Mouse (Mus musculus): ENCODE data around the gene Ppp1r12b. TPM values are rescaled to one million over a fixed set of nuclear protein-coding genes. Genes with fewer than 3 reads are reported as not detected.

The Ppp1r12b gene
- polyA plus RNA-seq, 1 experiment = 6.1 TPM

DNA sequence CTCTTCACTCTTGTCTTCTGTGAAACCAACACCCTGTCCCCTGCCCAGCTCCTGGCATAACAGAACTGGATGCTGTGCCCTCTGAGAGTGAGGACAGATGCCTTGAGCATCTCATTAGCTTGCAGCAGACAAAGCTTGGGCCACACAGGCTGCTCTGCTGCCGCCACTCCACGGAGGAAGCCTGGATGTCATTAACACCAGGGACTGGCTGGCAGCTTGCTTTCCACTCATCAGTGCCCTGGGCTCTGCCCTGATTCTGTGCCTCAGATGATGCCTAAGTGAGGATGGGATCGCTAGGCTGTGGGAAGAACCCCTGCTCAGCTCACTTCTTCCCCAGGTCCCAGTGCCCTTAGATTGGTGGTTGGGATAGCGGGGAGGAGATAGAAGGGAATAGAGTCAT lies 39.7 kb upstream of the Ppp1r12b start:
- DNase-seq (ENCODE audit: low read depth in 1 of 2, low spot score in 2 of 2) = no peak
- H3K36me3 ChIP-seq (ENCODE audit: control insufficient read depth, insufficient read depth, low read length) = no peaks in the 10 kb centered on the region
- H3K4me1 ChIP-seq (ENCODE audit: control insufficient read depth, insufficient read depth, insufficient read length) = no peaks in the 10 kb centered on the region
- H3K27me3 ChIP-seq (ENCODE audit: control insufficient read depth, insufficient read depth, low read length) = no peaks in the 10 kb centered on the region; the same call in 1 of the 2 replicates
- no peak overlapping the region for H3K4me3 ChIP-seq (ENCODE audit: extremely low read depth, insufficient read depth, insufficient read length)
- no peak for TF ChIP-seq CTCF (IDR thresholded peaks at IDR 0.05; ENCODE audit: extremely low read depth, insufficient read depth, insufficient read length, insufficient replicate concordance)
- TF ChIP-seq POLR2A (IDR thresholded peaks at IDR 0.05; ENCODE audit: low read depth, low read length) = no peak
- WGBS = 92% methylated on average over 4 of the region's 4 CpGs
- no peak overlapping the region for H3K27ac ChIP-seq (ENCODE audit: insufficient read depth, low read length)

- 80% methylated on average over 3 of the region's 3 CpGs for WGBS
Measured at GRCm38 (mm10) chr1:134994739-134995138, 39.0 kb upstream of the Ppp1r12b start.

DNA sequence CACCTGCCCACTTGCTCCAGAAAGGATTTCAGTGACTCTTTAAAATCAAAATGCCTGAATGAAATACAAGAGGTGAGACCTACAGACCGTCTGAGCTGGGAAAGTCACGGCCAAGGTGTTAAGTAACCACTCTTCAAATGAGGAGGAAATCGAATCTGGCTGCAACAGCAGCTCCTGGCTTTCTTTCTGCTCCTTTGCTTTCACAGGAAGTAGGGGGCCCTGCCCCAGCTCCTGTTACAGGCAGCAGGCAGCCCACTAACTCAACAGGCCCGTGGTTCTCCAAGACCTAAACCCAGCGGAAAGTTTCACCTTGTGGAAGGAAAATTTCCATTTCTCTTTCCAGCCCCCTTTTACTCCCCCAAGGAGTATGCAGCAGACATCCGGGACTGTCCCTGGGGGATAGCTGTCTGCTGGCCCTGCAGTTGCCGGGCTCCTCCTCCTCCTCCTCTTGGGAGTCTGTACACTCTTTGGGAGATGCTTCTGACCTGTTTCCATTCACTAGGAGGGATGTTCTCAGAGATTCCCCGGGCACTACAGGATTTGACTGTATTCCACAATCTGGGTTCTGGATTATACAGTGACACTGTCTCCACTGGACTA lies 36.4 kb upstream of the Ppp1r12b start:
- no peaks in the 10 kb centered on the region for H3K36me3 ChIP-seq (ENCODE audit: control insufficient read depth, insufficient read depth, low read length)
- no peak for DNase-seq (ENCODE audit: low read depth in 1 of 2, low spot score in 2 of 2)
- WGBS = 20% methylated on average over 8 of the region's 8 CpGs
- H3K4me1 ChIP-seq (ENCODE audit: control insufficient read depth, insufficient read depth, insufficient read length) = peaks cover 5% of the 10 kb centered on the region
- peaks cover 2% of the 10 kb centered on the region; the same call in 1 of the 2 replicates for H3K27me3 ChIP-seq (ENCODE audit: control insufficient read depth, insufficient read depth, low read length)
- H3K27ac ChIP-seq (ENCODE audit: insufficient read depth, low read length) = no peak overlapping the region
- no peak overlapping the region for H3K4me3 ChIP-seq (ENCODE audit: extremely low read depth, insufficient read depth, insufficient read length)
- TF ChIP-seq CTCF (IDR thresholded peaks at IDR 0.05; ENCODE audit: extremely low read depth, insufficient read depth, insufficient read length, insufficient replicate concordance) (no peak), POLR2A (IDR thresholded peaks at IDR 0.05; ENCODE audit: low read depth, low read length) (no peak)

More at GRCm38 (mm10) chr1:134994739-134995138, 39.0 kb upstream of the Ppp1r12b start:
- Histone ChIP-seq H3K4me3 (ENCODE audit: extremely low read depth, insufficient read depth, insufficient read length) (no peak overlapping the region), H3K36me3 (ENCODE audit: control insufficient read depth, insufficient read depth, low read length) (no peaks in the 10 kb centered on the region), H3K27me3 (ENCODE audit: control insufficient read depth, insufficient read depth, low read length) (no peaks in the 10 kb centered on the region; the same call in 1 of the 2 replicates), H3K4me1 (ENCODE audit: control insufficient read depth, insufficient read depth, insufficient read length) (no peaks in the 10 kb centered on the region), H3K27ac (ENCODE audit: insufficient read depth, low read length) (no peak overlapping the region)
- no peak for DNase-seq (ENCODE audit: low read depth in 1 of 2, low spot score in 2 of 2)
- TF ChIP-seq POLR2A (IDR thresholded peaks at IDR 0.05; ENCODE audit: low read depth, low read length) (no peak), CTCF (IDR thresholded peaks at IDR 0.05; ENCODE audit: extremely low read depth, insufficient read depth, insufficient read length, insufficient replicate concordance) (no peak)

- H3K4me3 ChIP-seq (ENCODE audit: extremely low read depth, insufficient read depth, insufficient read length) = no peak overlapping the region
- 9% methylated on average over 7 of the region's 7 CpGs for WGBS
- H3K4me1 ChIP-seq (ENCODE audit: control insufficient read depth, insufficient read depth, insufficient read length) = peaks cover 5% of the 10 kb centered on the region
- TF ChIP-seq CTCF (IDR thresholded peaks at IDR 0.05; ENCODE audit: extremely low read depth, insufficient read depth, insufficient read length, insufficient replicate concordance) (peak; percentile 83; the same call in 1 of the 2 replicates), POLR2A (IDR thresholded peaks at IDR 0.05; ENCODE audit: low read depth, low read length) (no peak)
- H3K27me3 ChIP-seq (ENCODE audit: control insufficient read depth, insufficient read depth, low read length) = peaks cover 2% of the 10 kb centered on the region; the same call in 1 of the 2 replicates
- DNase-seq (ENCODE audit: low read depth in 1 of 2, low spot score in 2 of 2) = peak; percentile 50 to 61
- no peak overlapping the region for H3K27ac ChIP-seq (ENCODE audit: insufficient read depth, low read length)
- H3K36me3 ChIP-seq (ENCODE audit: control insufficient read depth, insufficient read depth, low read length) = no peaks in the 10 kb centered on the region
Measured at GRCm38 (mm10) chr1:134989372-134989771, 33.6 kb upstream of the Ppp1r12b start.

DNA sequence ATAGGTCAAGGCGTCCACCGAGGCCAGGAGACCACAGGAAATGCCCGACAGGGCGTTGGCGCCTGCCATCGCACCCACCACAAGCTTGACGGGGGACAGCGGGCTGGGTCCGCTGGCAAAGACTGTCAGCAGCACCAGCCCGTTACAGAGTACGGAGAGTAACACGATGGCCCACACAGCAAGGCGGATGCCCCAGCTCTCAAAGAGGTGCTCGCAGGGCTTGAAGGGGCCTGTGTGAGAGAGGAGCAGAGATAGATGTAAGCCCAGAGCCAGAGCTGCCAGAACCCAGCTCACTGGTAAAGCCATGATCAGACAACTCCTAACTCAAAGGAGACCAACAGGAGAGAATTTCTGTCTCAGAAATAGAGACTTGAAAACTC lies 32.2 kb upstream of the Ppp1r12b start:
- WGBS = 27% methylated on average over 14 of the region's 14 CpGs

DNA sequence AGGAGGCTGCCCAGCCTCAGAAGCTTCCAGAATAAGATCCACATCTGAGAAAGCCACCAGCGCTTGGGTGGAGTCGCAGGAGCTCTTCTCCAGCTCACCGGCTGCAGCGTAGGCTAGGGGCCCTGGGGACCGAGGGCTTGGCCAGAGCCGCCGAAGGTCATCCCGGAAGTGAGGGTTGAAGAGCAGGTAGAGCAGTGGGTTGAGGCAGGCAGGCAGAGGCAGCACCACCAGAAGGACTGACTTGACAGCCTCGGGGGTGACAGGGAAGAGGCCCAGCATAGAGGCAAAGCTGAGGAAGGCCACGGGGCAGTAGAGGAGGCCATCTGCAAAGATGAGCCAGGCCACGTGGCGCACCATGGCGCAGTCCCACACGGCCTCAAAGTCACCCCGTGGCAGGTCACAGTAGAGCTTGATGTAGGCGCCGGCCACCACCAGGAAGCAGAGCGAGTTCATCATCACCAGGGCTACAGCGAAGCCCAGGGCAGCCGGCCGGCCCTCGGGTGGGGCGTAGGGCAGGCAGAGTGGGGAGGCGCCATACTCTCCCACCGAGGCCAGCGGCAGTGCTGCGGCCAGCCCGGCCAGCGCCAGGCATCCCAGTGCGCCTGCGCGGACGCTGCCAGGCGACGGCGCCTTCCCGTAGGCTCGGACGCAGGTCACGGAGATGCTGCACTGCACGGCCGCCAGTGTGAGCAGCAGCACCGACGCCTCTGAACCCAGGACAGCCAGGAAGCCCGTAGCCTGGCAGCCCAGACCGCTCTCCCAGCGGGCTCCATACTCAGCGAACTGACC lies 31.6 kb upstream of the Ppp1r12b start:
- DNase-seq (ENCODE audit: low read depth in 1 of 2, low spot score in 2 of 2) = peak in 1 of 2 experiments; percentile 9
- TF ChIP-seq POLR2A (IDR thresholded peaks at IDR 0.05; ENCODE audit: low read depth, low read length) = no peak
- peaks cover 5% of the 10 kb centered on the region for H3K4me1 ChIP-seq (ENCODE audit: control insufficient read depth, insufficient read depth, insufficient read length)
- no peak overlapping the region for H3K27ac ChIP-seq (ENCODE audit: insufficient read depth, low read length)
- H3K27me3 ChIP-seq (ENCODE audit: control insufficient read depth, insufficient read depth, low read length) = peaks cover 2% of the 10 kb centered on the region; the same call in 1 of the 2 replicates
- 27% methylated on average over 47 of the region's 48 CpGs for WGBS
- H3K4me3 ChIP-seq (ENCODE audit: extremely low read depth, insufficient read depth, insufficient read length) = peak overlapping the region; percentile 39; the same call in 1 of the 2 replicates
- no peaks in the 10 kb centered on the region for H3K36me3 ChIP-seq (ENCODE audit: control insufficient read depth, insufficient read depth, low read length)

More for the DNA sequence above, 32.2 kb upstream of the Ppp1r12b start:
- peaks cover 5% of the 10 kb centered on the region for H3K4me1 ChIP-seq (ENCODE audit: control insufficient read depth, insufficient read depth, insufficient read length)
- no peak overlapping the region for H3K27ac ChIP-seq (ENCODE audit: insufficient read depth, low read length)
- no peak for TF ChIP-seq POLR2A (IDR thresholded peaks at IDR 0.05; ENCODE audit: low read depth, low read length)
- TF ChIP-seq CTCF (IDR thresholded peaks at IDR 0.05; ENCODE audit: extremely low read depth, insufficient read depth, insufficient read length, insufficient replicate concordance) = no peak
- H3K27me3 ChIP-seq (ENCODE audit: control insufficient read depth, insufficient read depth, low read length) = peaks cover 2% of the 10 kb centered on the region; the same call in 1 of the 2 replicates
- no peaks in the 10 kb centered on the region for H3K36me3 ChIP-seq (ENCODE audit: control insufficient read depth, insufficient read depth, low read length)
- DNase-seq (ENCODE audit: low read depth in 1 of 2, low spot score in 2 of 2) = no peak
- 0 out of 2 replicates have a peak overlapping the region, but pooled peaks have one; percentile 39 for H3K4me3 ChIP-seq (ENCODE audit: extremely low read depth, insufficient read depth, insufficient read length)

All from spleen, adult 2 months (tissue).